Mouse (Mus musculus) stomach, embryonic 16.5 days (tissue): ENCODE data around the gene Higd1b. TPM values are rescaled to one million over a fixed set of nuclear protein-coding genes. Genes with fewer than 3 reads are reported as not detected.

Source experiments
- ATAC-seq: fragments of 200-750 bp; cut with Nextera tagmentation; 2 replicates; pipeline ENCODE4 v1.8.0; 2017; ENCODE audit warnings: moderate number of reproducible peaks, moderate TSS enrichment; ENCODE audit not compliant: insufficient read depth, low FRiP score
- H3K27ac ChIP-seq: fragments of 300-500 bp; sonication (generic); 2 replicates; pipeline ENCODE4 v1.5.1; 2014; ENCODE audit warnings: low read length
- H3K27me3 ChIP-seq: fragments of 300-500 bp; sonication (generic); 2 replicates; pipeline ENCODE4 v1.6.1; 2014; ENCODE audit warnings: low read length, control low read depth, mixed read lengths; ENCODE audit not compliant: control insufficient read depth, insufficient read depth
- H3K36me3 ChIP-seq: fragments of 300-500 bp; sonication (generic); 2 replicates; pipeline ENCODE4 v1.6.1; 2014; ENCODE audit warnings: low read length; ENCODE audit not compliant: control insufficient read depth, insufficient read depth
- H3K4me1 ChIP-seq: fragments of 300-500 bp; sonication (generic); 2 replicates; pipeline ENCODE4 v1.6.1; 2014; ENCODE audit warnings: low read length, control low read depth, mixed read lengths; ENCODE audit not compliant: control insufficient read depth, insufficient read depth
- H3K4me2 ChIP-seq: fragments of 300-500 bp; sonication (generic); 2 replicates; pipeline ENCODE4 v1.6.1; 2014; ENCODE audit warnings: low read depth, low read length, mixed read lengths
- H3K4me3 ChIP-seq: fragments of 300-500 bp; sonication (generic); replicated peaks from 2 replicates; pipeline ENCODE4 v1.5.1; 2014; ENCODE audit warnings: mild to moderate bottlenecking, low read length
- H3K9ac ChIP-seq: fragments of 300-500 bp; sonication (generic); 2 replicates; pipeline ENCODE4 v1.6.1; 2014; ENCODE audit warnings: low read length
- H3K9me3 ChIP-seq: fragments of 300-500 bp; sonication (generic); replicated peaks from 2 replicates; pipeline ENCODE4 v1.6.1; 2016; ENCODE audit warnings: low read length, control low read depth; ENCODE audit not compliant: control insufficient read depth
- WGBS: fragments of 180-500 bp; shearing (Covaris S2); extraction: QIAGEN DNeasy Blood & Tissue Kit; methylation state at CpG from one replicate; pipeline ENCODE4 v1.1.7; 2014; 5-methylcytosine and 5-hydroxymethylcytosine counted together
- polyA plus RNA-seq: library from polyadenylated mRNA; unstranded; fragments of >200 nt; fragmentation: Nextera tagmentation; extraction: Ambion mirVana; gene quantifications from 2 replicates; pipeline ENCODE4 v1.2.1, GENCODE M21; 2015

The Higd1b gene
- polyA plus RNA-seq, result 1.2 and 1.4 TPM in 2 replicates

DNA sequence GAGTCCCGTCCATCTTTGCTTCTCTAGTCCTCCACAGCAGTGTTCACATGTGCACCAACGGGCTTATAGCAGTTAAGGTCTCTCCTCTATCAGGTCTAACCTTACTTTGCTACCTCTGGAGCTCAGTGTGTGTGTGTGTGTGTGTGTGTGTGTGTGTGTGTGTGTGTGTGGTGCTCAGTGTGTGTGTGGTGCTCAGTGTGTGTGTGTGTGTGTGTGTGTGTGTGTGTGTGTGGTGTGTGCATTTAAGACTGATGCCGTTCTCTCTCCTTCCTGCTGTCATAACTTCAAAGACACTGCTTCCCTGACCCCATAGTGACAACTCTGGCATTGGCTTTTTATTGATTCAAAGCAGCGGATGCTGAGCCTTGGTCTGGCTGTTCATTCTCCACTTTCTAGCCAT lies at the start of gene Higd1b:
Higd1b (plus strand) TSS at position 301 of the 400 bp plus-strand sequence.
- no peak for ATAC-seq

GRCm38 (mm10) chr11:102787688-102788177 lies 47.9 kb upstream of the Higd1b start:
- Histone ChIP-seq H3K9me3 (no peaks in the 10 kb centered on the region), H3K4me3 (no peak overlapping the region), H3K27me3 (no peaks in the 10 kb centered on the region), H3K4me1 (peaks cover under 1% of the 10 kb centered on the region; the same call in 1 of the 2 replicates), H3K27ac (no peak overlapping the region), H3K36me3 (no peaks in the 10 kb centered on the region), H3K4me2 (no peak overlapping the region), H3K9ac (no peak overlapping the region)
- ATAC-seq, result no peak
- 74% methylated on average over 5 of the region's 5 CpGs for WGBS

More for the DNA sequence above, at the start of gene Higd1b:
- H3K36me3 ChIP-seq, result no peaks in the 10 kb centered on the region
- no peak within 1 kb of the TSS for H3K9ac ChIP-seq
- H3K4me2 ChIP-seq, result no peak within 1 kb of the TSS
- H3K4me1 ChIP-seq, result peaks cover 5% of the 10 kb centered on the region; the same call in 1 of the 2 replicates
- H3K9me3 ChIP-seq, result no peaks in the 10 kb centered on the region
- no peak within 1 kb of the TSS for H3K4me3 ChIP-seq
- no peaks in the 10 kb centered on the region for H3K27me3 ChIP-seq
- WGBS, result 65% methylated on average over 4 of the region's 4 CpGs
- peak within 1 kb of the TSS; percentile 17; the same call in 1 of the 2 replicates for H3K27ac ChIP-seq

GRCm38 (mm10) chr11:102791682-102792445 lies 43.8 kb upstream of the Higd1b start:
- WGBS, result 48% methylated on average over 14 of the region's 14 CpGs
- Histone ChIP-seq H3K9me3 (no peaks in the 10 kb centered on the region), H3K27me3 (no peaks in the 10 kb centered on the region), H3K4me3 (no peak overlapping the region), H3K27ac (no peak overlapping the region; the same call in 1 of the 2 replicates), H3K9ac (no peak overlapping the region), H3K36me3 (no peaks in the 10 kb centered on the region), H3K4me2 (no peak overlapping the region), H3K4me1 (peaks cover 5% of the 10 kb centered on the region; the same call in 1 of the 2 replicates)
- no peak for ATAC-seq

GRCm38 (mm10) chr11:102794157-102794556 lies 41.5 kb upstream of the Higd1b start:
- Histone ChIP-seq H3K4me2 (no peak overlapping the region), H3K9ac (no peak overlapping the region), H3K27ac (0 out of 2 replicates have a peak overlapping the region, but pooled peaks have one; percentile 11), H3K27me3 (no peaks in the 10 kb centered on the region), H3K36me3 (no peaks in the 10 kb centered on the region), H3K4me3 (no peak overlapping the region), H3K9me3 (no peaks in the 10 kb centered on the region), H3K4me1 (peaks cover 5% of the 10 kb centered on the region; the same call in 1 of the 2 replicates)
- 44% methylated on average over 8 of the region's 8 CpGs for WGBS
- ATAC-seq, result no peak

GRCm38 (mm10) chr11:102803453-102803852 lies 32.2 kb upstream of the Higd1b start:
- H3K4me3 ChIP-seq, result no peak overlapping the region
- no peaks in the 10 kb centered on the region for H3K27me3 ChIP-seq
- H3K27ac ChIP-seq, result no peak overlapping the region
- no peaks in the 10 kb centered on the region for H3K9me3 ChIP-seq
- ATAC-seq, result no peak
- H3K4me1 ChIP-seq, result no peaks in the 10 kb centered on the region
- H3K4me2 ChIP-seq, result no peak overlapping the region
- no peak overlapping the region for H3K9ac ChIP-seq
- H3K36me3 ChIP-seq, result peaks cover 12% of the 10 kb centered on the region
- 67% methylated on average over 5 of the region's 5 CpGs for WGBS

- Histone ChIP-seq H3K36me3 (no peaks in the 10 kb centered on the region), H3K9me3 (no peaks in the 10 kb centered on the region), H3K4me1 (no peaks in the 10 kb centered on the region; the same call in 1 of the 2 replicates), H3K4me3 (no peak overlapping the region), H3K4me2 (no peak overlapping the region), H3K27ac (no peak overlapping the region), H3K9ac (no peak overlapping the region), H3K27me3 (no peaks in the 10 kb centered on the region)
- 46% methylated on average over 5 of the region's 5 CpGs for WGBS
- ATAC-seq, result no peak
These were observed 27.4 kb upstream of the Higd1b start for GRCm38 (mm10) chr11:102808246-102808645.

GRCm38 (mm10) chr11:102810721-102811485 lies 24.7 kb upstream of the Higd1b start:
- no peak for ATAC-seq
- H3K9ac ChIP-seq, result no peak overlapping the region
- H3K4me3 ChIP-seq, result no peak overlapping the region
- H3K36me3 ChIP-seq, result no peaks in the 10 kb centered on the region
- H3K27ac ChIP-seq, result no peak overlapping the region
- H3K4me2 ChIP-seq, result no peak overlapping the region
- peaks cover 3% of the 10 kb centered on the region for H3K4me1 ChIP-seq
- no peaks in the 10 kb centered on the region for H3K27me3 ChIP-seq
- WGBS, result 47% methylated on average over 4 of the region's 4 CpGs
- H3K9me3 ChIP-seq, result no peaks in the 10 kb centered on the region

DNA sequence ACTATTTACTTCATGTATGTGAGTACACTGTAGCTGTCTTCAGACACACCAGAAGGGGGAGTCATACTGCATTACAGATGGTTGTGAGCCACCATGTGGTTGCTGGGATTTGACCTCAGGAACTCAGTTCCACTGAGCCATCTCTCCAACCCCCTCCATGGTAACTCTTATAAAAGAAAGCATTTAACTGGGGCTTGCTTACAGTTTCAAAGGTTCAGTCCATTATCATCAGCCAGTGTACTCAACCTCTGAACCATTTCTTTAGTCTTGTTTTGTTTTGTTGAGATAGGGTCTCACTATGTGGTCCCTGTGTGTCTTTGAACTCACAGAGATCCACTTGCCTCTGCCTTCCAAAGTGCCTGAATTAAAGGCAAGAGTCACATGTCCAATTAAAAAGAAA lies 20.8 kb upstream of the Higd1b start:
- Histone ChIP-seq H3K27ac (no peak overlapping the region), H3K4me1 (peaks cover 14% of the 10 kb centered on the region), H3K4me2 (no peak overlapping the region), H3K36me3 (no peaks in the 10 kb centered on the region), H3K27me3 (no peaks in the 10 kb centered on the region), H3K9me3 (no peaks in the 10 kb centered on the region), H3K9ac (no peak overlapping the region), H3K4me3 (no peak overlapping the region)
- no peak for ATAC-seq
